Mouse (Mus musculus) G1E (cell line): ENCODE measurements around the gene Siah1a. TPM values are rescaled to one million over a fixed set of nuclear protein-coding genes. Genes with fewer than 3 reads are reported as not detected.

Experiments
- ATAC-seq: 2 replicates; pipeline ENCODE4 v1.8.0; 2016; ENCODE audit warnings: mild to moderate bottlenecking; ENCODE audit not compliant: insufficient number of reproducible peaks, poor library complexity, low FRiP score, severe bottlenecking; ENCODE audit errors: extremely low read depth
- DNase-seq: peaks from one replicate; pipeline ENCODE4 v3.0.0; 2012; ENCODE audit warnings: low spot score
- H3K27me3 ChIP-seq: 2 replicates; pipeline ENCODE4 v1.6.1; 2012; ENCODE audit warnings: mild to moderate bottlenecking, low read length, inconsistent platforms; ENCODE audit not compliant: insufficient read depth
- H3K36me3 ChIP-seq: replicated peaks from 2 replicates; pipeline ENCODE3; 2012; ENCODE audit warnings: mild to moderate bottlenecking, inconsistent platforms
- H3K4me1 ChIP-seq: 2 replicates; pipeline ENCODE4 v1.6.1; 2012; ENCODE audit warnings: low read depth, low read length, inconsistent platforms, mixed read lengths; ENCODE audit not compliant: insufficient read depth
- H3K4me3 ChIP-seq: 2 replicates; pipeline ENCODE4 v1.5.1; 2012; ENCODE audit warnings: low read depth, mild to moderate bottlenecking, inconsistent platforms, low read length, moderate library complexity, mixed read lengths
- H3K9me3 ChIP-seq: replicated peaks from 2 replicates; pipeline ENCODE4 v1.6.1; 2012; ENCODE audit warnings: inconsistent platforms
- CTCF ChIP-seq: IDR thresholded peaks from 2 replicates; pipeline ENCODE4 v1.5.1; 2012; ENCODE audit warnings: low read depth, low read length, inconsistent platforms, mixed read lengths
- GATA1 ChIP-seq: IDR thresholded peaks from 2 replicates; pipeline ENCODE4 v1.6.1; 2012; ENCODE audit warnings: borderline replicate concordance, low read length, inconsistent platforms, mixed read lengths
- GATA2 ChIP-seq: IDR thresholded peaks from 2 replicates; pipeline ENCODE4 v1.6.1; 2012; ENCODE audit warnings: low read depth, low read length, inconsistent platforms, borderline replicate concordance
- POLR2AphosphoS5 ChIP-seq: IDR thresholded peaks from 2 replicates; pipeline ENCODE4 v1.6.1; 2012; ENCODE audit warnings: low read depth, low read length, inconsistent platforms; ENCODE audit not compliant: insufficient replicate concordance
- TAL1 ChIP-seq: conservative IDR thresholded peaks from 2 replicates; pipeline ENCODE4 v1.6.1; 2012; ENCODE audit warnings: low read depth, low read length, inconsistent platforms, mixed read lengths
- polyA plus RNA-seq: library from polyadenylated mRNA; stranded (reverse); fragments of >175 nt; gene quantifications from 2 replicates; pipeline ENCODE4 v1.2.3, GENCODE M21; 2012
- total RNA-seq, 2 experiments: library from RNA; stranded (forward) in 1 of 2; stranded (reverse) in 1 of 2; fragments of 200-1000 nt in 1 of 2; fragments of >200 nt in 1 of 2; fragmentation: Nextera tagmentation in 1 of 2; gene quantifications; 2 replicates each; pipeline ENCODE4 v1.2.3; 2014 to 2017

Gene Siah1a
- total and polyA plus RNA-seq, 3 experiments, result 5.2 to 21.3 (median 21.0) TPM

DNA sequence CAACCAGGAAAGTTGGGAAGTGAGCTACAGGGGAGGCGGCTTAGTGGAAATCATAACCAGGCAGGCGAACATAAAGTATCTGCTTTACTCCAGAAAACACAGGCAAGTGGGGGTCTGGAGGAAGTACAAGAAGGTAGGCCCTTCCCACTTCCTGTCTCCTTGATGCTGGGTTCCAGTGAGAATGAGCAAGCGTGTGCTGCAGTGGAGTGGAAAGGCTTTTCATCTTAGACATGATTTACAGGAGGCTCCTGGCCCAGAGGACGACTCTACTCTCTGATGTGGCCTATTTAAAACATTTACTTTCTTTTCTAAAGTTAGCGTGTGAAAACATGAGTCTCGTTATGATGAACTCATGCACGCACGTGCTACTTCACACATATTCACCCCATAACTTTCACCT lies 33.5 kb upstream of the Siah1a start:
- 0 out of 2 replicates have a peak, but pooled peaks cover 3% of the 10 kb centered on the region for H3K4me1 ChIP-seq
- no peak for ATAC-seq

DNA sequence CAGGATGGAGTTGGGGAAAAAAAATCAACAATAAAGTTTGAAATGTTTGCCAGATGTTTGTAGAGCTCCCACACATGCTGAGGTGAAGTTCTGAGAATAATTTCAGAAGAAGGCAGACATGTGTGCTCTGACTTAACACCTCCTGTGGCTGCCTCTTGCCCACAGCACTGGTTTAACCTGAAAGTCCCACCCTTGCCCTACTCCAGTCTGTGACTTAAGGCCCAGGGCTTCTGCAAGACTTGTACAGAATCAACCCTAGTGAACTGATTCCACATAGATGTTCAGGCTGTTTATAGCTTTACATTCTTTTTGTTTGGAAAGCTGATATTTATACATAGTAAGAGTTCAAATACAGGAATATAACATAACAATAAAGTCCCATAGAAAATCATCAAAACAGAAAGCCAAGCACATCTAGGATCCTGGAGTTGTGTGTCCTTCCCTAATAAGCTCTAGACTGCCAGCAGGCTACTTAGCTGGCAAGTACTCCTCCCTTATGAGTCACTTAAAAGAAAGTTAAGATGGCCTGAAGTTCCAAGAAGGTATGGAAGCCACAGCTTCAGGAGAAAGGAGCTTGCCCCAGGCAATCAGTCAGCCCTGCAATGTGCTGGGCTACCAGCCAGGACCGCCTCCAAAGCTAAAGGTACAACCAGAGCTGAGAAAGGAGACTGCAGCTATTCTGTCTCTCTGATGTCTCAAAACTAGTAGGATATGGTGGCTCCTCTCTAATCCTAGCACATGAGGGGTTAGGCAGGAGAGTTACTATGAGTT lies 24.4 kb upstream of the Siah1a start:
- no peak for ATAC-seq
- Histone ChIP-seq H3K4me1 (peaks cover 4% of the 10 kb centered on the region; the same call in 1 of the 2 replicates), H3K27me3 (peaks cover 17% of the 10 kb centered on the region), H3K36me3 (no peaks in the 10 kb centered on the region), H3K4me3 (no peak overlapping the region), H3K9me3 (no peaks in the 10 kb centered on the region)
- DNase-seq, result no peak
- TF ChIP-seq TAL1, result no peak
- TF ChIP-seq POLR2AphosphoS5, result no peak
- no peak for TF ChIP-seq GATA1
- no peak for TF ChIP-seq CTCF
- no peak for TF ChIP-seq GATA2

More for the DNA sequence above, 33.5 kb upstream of the Siah1a start:
- DNase-seq, result no peak
- Histone ChIP-seq H3K9me3 (no peaks in the 10 kb centered on the region), H3K4me3 (no peak overlapping the region), H3K36me3 (no peaks in the 10 kb centered on the region), H3K27me3 (peaks cover 7% of the 10 kb centered on the region; the same call in 1 of the 2 replicates)
- TF ChIP-seq TAL1, result no peak
- TF ChIP-seq GATA1, result no peak
- no peak for TF ChIP-seq CTCF
- TF ChIP-seq POLR2AphosphoS5, result no peak
- no peak for TF ChIP-seq GATA2

DNA sequence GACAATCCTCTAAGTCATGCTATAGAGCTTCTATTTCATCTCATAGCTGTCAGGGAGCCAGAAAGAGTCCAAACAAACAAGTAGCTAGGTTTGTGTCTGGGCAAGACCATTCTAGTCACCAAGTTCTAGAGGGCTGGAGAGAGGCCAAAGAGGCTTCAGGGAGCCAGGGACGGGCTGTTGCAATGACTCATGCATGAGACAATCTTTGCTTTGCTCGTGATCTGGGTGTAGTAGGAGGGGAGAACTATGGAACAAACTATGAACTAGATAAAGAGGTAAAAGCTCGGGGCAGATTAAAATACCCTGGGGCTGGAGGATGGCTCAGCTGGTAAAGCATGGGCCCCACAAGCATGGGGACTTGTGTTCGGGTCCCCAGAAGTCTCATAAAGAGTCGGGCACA lies 22.8 kb upstream of the Siah1a start:
- Histone ChIP-seq H3K27me3 (peaks cover 22% of the 10 kb centered on the region), H3K4me3 (no peak overlapping the region), H3K36me3 (no peaks in the 10 kb centered on the region), H3K4me1 (peaks cover 2% of the 10 kb centered on the region; the same call in 1 of the 2 replicates), H3K9me3 (no peaks in the 10 kb centered on the region)
- TF ChIP-seq TAL1, result no peak
- no peak for TF ChIP-seq CTCF
- TF ChIP-seq GATA2, result no peak
- TF ChIP-seq GATA1, result no peak
- no peak for TF ChIP-seq POLR2AphosphoS5
- ATAC-seq (no peak), DNase-seq (no peak)

DNA sequence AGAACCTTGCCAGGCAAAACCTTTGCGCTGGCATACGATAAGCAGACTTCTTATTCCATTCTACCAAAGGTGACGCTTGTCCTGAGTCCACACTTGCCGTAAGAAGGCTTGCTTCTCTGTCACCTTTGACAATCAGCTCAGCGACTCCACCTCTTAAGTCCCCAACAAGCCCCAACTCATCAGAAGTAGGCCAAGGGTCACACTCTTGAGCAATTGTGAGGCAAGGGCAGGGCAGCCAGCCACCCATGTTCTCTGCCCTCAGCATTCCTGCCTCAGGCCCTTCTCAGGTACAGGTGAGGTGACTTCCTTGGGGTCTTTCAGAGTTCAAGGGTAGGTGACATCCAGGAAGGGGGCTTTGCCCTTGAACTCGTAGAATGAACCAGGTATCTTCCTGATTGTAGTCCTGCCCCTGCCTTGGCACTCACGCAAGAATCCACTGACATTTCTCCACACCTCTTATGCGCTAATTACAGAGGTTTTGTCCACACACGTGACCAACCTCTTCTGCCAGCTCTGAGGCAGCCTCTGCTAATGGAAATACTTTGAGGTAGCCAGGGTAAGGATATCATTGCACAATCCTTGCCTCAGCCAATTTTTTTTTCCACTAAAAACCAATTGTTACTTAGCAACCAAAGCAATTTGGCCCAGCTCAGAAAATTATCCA lies 20.9 kb upstream of the Siah1a start:
- ATAC-seq, result no peak

DNA sequence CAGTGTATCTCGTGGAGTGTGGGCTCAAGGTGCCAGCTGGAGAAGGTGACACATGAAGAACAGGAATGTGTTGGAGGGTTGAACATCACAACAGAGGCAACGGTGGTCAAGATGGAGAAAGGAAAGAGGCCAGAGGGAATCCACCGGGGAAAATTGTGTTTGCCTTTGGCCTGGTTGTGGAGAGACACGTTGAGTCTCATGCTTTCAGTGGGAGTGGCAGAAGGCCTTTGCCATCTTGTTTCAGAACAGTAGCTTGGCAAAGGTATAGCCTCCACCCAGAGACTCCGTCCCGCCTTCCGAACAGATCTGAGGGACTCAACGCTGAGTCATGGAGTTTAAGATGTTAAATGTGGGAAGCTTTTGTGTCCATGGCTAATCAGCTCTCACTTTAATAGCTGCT lies 19.9 kb upstream of the Siah1a start:
- DNase-seq, result no peak
- TF ChIP-seq CTCF (no peak), POLR2AphosphoS5 (no peak), GATA1 (no peak), GATA2 (no peak), TAL1 (no peak)
- no peaks in the 10 kb centered on the region for H3K9me3 ChIP-seq
- no peaks in the 10 kb centered on the region for H3K36me3 ChIP-seq
- no peak for ATAC-seq
- peaks cover 35% of the 10 kb centered on the region for H3K27me3 ChIP-seq
- peaks cover 2% of the 10 kb centered on the region; the same call in 1 of the 2 replicates for H3K4me1 ChIP-seq
- no peak overlapping the region for H3K4me3 ChIP-seq

More for the DNA sequence above, 20.9 kb upstream of the Siah1a start:
- peaks cover 34% of the 10 kb centered on the region for H3K27me3 ChIP-seq
- H3K4me1 ChIP-seq, result peaks cover 2% of the 10 kb centered on the region; the same call in 1 of the 2 replicates
- no peaks in the 10 kb centered on the region for H3K36me3 ChIP-seq
- DNase-seq, result no peak
- H3K4me3 ChIP-seq, result no peak overlapping the region
- no peaks in the 10 kb centered on the region for H3K9me3 ChIP-seq
- TF ChIP-seq GATA1 (no peak), GATA2 (no peak), POLR2AphosphoS5 (no peak), CTCF (no peak), TAL1 (no peak)

DNA sequence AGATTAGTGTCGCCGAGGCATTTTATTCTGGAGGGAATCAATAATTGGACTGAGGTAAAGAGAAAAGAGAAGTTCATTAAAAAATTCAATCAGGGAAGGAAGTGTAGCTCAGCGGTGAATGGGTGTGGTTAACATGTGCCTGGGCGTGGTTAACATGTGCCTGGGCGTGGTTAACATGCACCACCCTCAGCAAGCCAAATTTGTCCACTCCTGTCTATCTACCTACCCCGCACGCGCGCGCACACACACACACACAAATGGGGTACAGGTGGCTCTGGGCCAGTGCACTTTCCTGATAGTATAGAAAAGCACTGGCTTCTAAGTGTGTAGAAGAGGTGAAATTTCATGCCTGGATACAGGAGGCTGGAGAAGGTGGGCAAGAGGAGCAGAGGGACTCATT lies 19.4 kb upstream of the Siah1a start:
- DNase-seq (no peak), ATAC-seq (no peak)
- H3K27me3 ChIP-seq, result peaks cover 38% of the 10 kb centered on the region
- peaks cover 2% of the 10 kb centered on the region; the same call in 1 of the 2 replicates for H3K4me1 ChIP-seq
- H3K36me3 ChIP-seq, result no peaks in the 10 kb centered on the region
- H3K4me3 ChIP-seq, result no peak overlapping the region
- H3K9me3 ChIP-seq, result no peaks in the 10 kb centered on the region
- TF ChIP-seq CTCF (no peak), GATA1 (no peak), POLR2AphosphoS5 (no peak), TAL1 (no peak), GATA2 (no peak)
